Mouse (Mus musculus) embryonic stem cell, embryonic (primary cell): Measurements from ENCODE around the gene Degs2.

ENCODE experiments used
- CTCF ChIA-PET, 4 experiments: fragments of 300-600 bp in 2 of 4; fragments of 350-600 bp in 2 of 4; sonication (Branson Sonifier 250); formaldehyde crosslinking; loops; one replicate each; lab custom pipeline; 2022; ENCODE audit warnings: inconsistent platforms in 2 of 4; lab: Charles Lee
- POLR2A ChIA-PET, 4 experiments: fragments of 300-600 bp in 2 of 4; fragments of 350-600 bp in 2 of 4; sonication (Branson Sonifier 250); formaldehyde crosslinking; loops; one replicate each; lab custom pipeline; 2022; ENCODE audit warnings: antibody characterized with exemption in 4 of 4, inconsistent platforms in 1 of 4; lab: Charles Lee

Degs2 gene

GRCm38 (mm10) chr12:108646234-108646633, 55.9 kb downstream of the Degs2 start:
- ChIA-PET CTCF (no interaction called here), POLR2A (interaction anchor here in 1 of 4 experiments (1.1 to 1.6 kb wide), 2 partner anchors 12 to 13 kb away, joined by 4 to 5 read pairs; no protein-coding TSS in a partner anchor)

DNA sequence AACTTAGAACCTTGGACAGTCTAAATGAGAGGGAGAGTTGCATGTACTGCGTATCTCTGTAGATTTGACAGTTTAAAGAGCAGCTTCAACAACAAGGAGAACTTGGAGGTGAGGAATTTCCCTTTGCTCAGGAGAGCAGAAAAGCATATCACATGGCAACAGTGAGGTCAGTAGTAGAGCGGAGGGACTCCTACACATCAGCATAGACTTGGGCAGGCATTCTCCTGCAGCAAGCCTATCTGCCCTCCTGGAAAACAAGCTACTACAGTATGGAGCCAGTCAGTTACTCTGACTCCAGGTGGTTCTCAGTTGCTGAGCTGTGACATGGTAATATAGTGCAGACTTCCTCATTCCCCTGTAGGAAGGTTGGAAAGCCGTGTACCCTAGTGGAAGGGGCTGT, 60.1 kb downstream of the Degs2 start:
- CTCF ChIA-PET = interaction anchor here in 2 of 4 experiments (0.7 to 1.4 kb wide), 3 partner anchors 16 to 29 kb away, joined by 3 to 5 read pairs (median 4); no protein-coding TSS in a partner anchor
- POLR2A ChIA-PET = interaction anchor here in 2 of 4 experiments (0.6 to 1.6 kb wide), 2 partner anchors 12 to 22 kb away, joined by 5 to 6 read pairs; no protein-coding TSS in a partner anchor

GRCm38 (mm10) chr12:108639126-108639525, 63.0 kb downstream of the Degs2 start:
- POLR2A ChIA-PET = interaction anchor here in 3 of 4 experiments (0.9 to 1.6 kb wide), 5 partner anchors 13 to 161 kb away, joined by 3 to 4 read pairs (median 3); no protein-coding TSS in a partner anchor
- CTCF ChIA-PET = interaction anchor here in 2 of 4 experiments (1.2 to 1.8 kb wide), 3 partner anchors 18 to 26 kb away, joined by 3 to 4 read pairs (median 4); no protein-coding TSS in a partner anchor

- ChIA-PET CTCF (interaction anchor here in 1 of 4 experiments (0.6 to 1.5 kb wide), 2 partner anchors 24 to 170 kb away, joined by 4 to 14 read pairs; no protein-coding TSS in a partner anchor), POLR2A (interaction anchor here in 1 of 4 experiments (1.2 kb wide), 1 partner anchor 24 kb away, joined by 4 read pairs; no protein-coding TSS in a partner anchor)
These were observed 64.7 kb downstream of the Degs2 start for GRCm38 (mm10) chr12:108637440-108637839.

DNA sequence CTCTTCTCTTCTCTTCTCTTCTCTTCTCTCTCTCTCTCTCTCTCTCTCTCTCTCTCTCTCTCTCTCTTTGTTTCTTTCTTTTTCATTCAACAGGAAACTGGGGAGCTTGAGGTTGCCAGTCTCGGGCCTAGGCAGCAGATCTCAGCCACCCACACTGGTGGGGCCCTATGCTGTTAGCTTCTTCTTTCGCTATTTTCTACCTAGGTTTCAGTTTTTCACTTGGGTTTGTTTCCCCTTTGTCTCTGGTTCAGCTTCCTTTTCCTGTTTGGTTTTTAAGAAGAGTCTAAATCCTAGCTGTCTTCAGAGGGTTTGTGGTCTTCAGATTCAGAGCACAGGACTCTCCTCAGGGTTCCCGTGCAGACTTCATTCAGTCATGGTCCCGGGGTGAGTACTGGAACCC, 66.6 kb downstream of the Degs2 start:
- CTCF ChIA-PET = interaction anchor here (0.6 to 2.0 kb wide), 5 partner anchors 16 to 692 kb away, joined by 3 to 8 read pairs (median 3); no protein-coding TSS in a partner anchor
- POLR2A ChIA-PET = interaction anchor here in 1 of 4 experiments (1.2 to 2.2 kb wide), 2 partner anchors 9 to 11 kb away, joined by 3 to 5 read pairs; no protein-coding TSS in a partner anchor

- POLR2A ChIA-PET = interaction anchor here in 1 of 4 experiments (1.0 to 2.2 kb wide), 2 partner anchors 13 to 22 kb away, joined by 3 to 5 read pairs; no protein-coding TSS in a partner anchor
- CTCF ChIA-PET = interaction anchor here in 1 of 4 experiments (2.0 kb wide), 1 partner anchor 21 kb away, joined by 8 read pairs; no protein-coding TSS in a partner anchor
These were observed 68.1 kb downstream of the Degs2 start for GRCm38 (mm10) chr12:108634031-108634430.

- POLR2A ChIA-PET = no interaction called here
- CTCF ChIA-PET = interaction anchor here in 2 of 4 experiments (0.6 to 0.8 kb wide), 4 partner anchors 21 to 145 kb away, joined by 3 to 12 read pairs (median 3); no protein-coding TSS in a partner anchor
These were observed 69.6 kb downstream of the Degs2 start for GRCm38 (mm10) chr12:108632501-108632900.

- ChIA-PET CTCF (interaction anchor here in 2 of 4 experiments (0.9 to 1.0 kb wide), 2 partner anchors 18 to 22 kb away, joined by 3 read pairs; no protein-coding TSS in a partner anchor), POLR2A (interaction anchor here in 1 of 4 experiments (0.6 kb wide), 1 partner anchor 488 kb away, joined by 5 read pairs; no protein-coding TSS in a partner anchor)
These were observed 71.1 kb downstream of the Degs2 start for GRCm38 (mm10) chr12:108630741-108631688.

GRCm38 (mm10) chr12:108629556-108629955, 72.6 kb downstream of the Degs2 start:
- ChIA-PET POLR2A (no interaction called here), CTCF (no interaction called here)
